Mouse (Mus musculus): ENCODE measurements around the gene Pax7.

Pax7 gene

DNA sequence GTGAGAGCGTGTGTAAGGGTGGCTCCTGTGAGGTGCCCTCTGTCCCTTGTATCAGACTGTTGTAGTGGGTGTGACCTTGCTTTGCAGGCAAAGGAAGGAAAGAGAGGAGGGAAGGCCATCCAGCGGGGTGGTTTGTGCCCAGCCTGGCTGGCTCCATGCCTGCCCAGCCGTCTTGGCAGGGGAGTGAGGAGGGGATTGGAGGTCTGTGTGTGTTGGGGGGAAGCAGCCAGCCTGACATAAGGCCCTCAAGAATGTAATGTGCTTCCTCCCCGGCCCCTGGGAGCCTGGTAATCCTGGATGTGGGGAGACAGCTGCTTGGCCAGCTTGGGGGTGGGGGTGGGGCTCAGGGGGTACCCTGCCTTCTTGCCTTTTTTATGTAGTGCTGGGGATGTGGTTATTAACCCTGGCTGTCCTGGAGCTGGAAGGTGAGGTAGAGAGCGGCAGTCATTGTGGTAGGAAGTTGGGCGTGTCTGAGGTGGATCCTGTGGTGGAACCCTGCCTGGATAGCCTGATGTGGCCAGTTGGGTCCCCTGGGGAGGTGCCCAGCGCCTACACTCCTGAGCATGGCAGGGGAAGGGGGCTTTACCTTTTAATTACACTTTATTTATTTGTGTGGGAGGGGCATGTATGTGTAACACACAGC lies 143.6 kb downstream of the Pax7 start:
- DNase-seq (ENCODE audit: low read depth, low spot score) = no peak

DNA sequence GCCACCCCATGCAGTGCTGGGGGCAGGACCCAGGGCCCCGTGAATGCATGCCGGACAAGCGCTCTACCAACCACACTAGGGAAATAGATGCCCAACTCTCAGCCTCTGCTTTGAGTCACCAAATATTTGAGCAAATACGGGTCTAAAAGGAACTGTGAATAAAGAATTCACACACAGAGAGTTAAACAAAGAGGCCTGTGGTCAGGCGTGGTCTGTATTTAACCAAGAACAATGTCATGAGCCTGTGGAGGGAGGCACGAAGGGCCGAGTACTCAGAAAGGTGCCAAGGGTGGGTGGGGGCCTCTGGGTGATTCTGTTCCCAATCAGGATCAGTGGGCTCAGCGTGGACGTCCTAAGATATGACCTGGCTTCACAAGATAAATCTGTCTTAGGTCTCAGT lies 145.3 kb downstream of the Pax7 start:
- DNase-seq (ENCODE audit: low read depth, low spot score) = no peak
